Mouse (Mus musculus): ENCODE measurements around the gene Sema6b.
A peak's percentile ranks its signal among the peaks of the same experiment; 100 is the strongest.
"Not testable (repeated sequence)": the region's sequence is repeated elsewhere in the genome, so short reads cannot be mapped to it uniquely, and the experiment has no call there.

Sema6b gene

GRCm38 (mm10) chr17:56092312-56092711 is 47.8 kb downstream of the Sema6b start:
- DNase-seq (ENCODE audit: extremely low spot score), result no peak

- peak; percentile 80 for DNase-seq (ENCODE audit: extremely low spot score)
Measured at GRCm38 (mm10) chr17:56080781-56081585, 59.2 kb downstream of the Sema6b start.

GRCm38 (mm10) chr17:56079921-56080320 is 60.2 kb downstream of the Sema6b start:
- DNase-seq (ENCODE audit: extremely low spot score), result no peak

GRCm38 (mm10) chr17:56078880-56079795 is 61.0 kb downstream of the Sema6b start, which contains the start of gene Hdgfl2:
TSS of gene Hdgfl2 (plus strand) at chr17:56079634.
- peak; percentile 100 for DNase-seq (ENCODE audit: extremely low spot score)

GRCm38 (mm10) chr17:56078361-56078760 is 61.8 kb downstream of the Sema6b start:
- DNase-seq (ENCODE audit: extremely low spot score), result not testable (repeated sequence)

GRCm38 (mm10) chr17:56077523-56077922 is 62.6 kb downstream of the Sema6b start:
- DNase-seq (ENCODE audit: extremely low spot score), result no peak

- peak; percentile 92 for DNase-seq (ENCODE audit: extremely low spot score)
Measured at GRCm38 (mm10) chr17:56074827-56075208, 65.3 kb downstream of the Sema6b start, which contains the start of gene Ubxn6. TSS of gene Ubxn6 (minus strand) at chr17:56075028.

GRCm38 (mm10) chr17:56074097-56074826 is 65.9 kb downstream of the Sema6b start:
- DNase-seq (ENCODE audit: extremely low spot score), result peak; percentile 93

All from embryo, embryonic 9.5 days (tissue).